Mouse (Mus musculus): ENCODE data around the gene Hapln1. TPM values are rescaled to one million over a fixed set of nuclear protein-coding genes. Genes with fewer than 3 reads are reported as not detected.

Gene Hapln1
- polyA plus RNA-seq, 1 experiment, result 0.33 TPM

DNA sequence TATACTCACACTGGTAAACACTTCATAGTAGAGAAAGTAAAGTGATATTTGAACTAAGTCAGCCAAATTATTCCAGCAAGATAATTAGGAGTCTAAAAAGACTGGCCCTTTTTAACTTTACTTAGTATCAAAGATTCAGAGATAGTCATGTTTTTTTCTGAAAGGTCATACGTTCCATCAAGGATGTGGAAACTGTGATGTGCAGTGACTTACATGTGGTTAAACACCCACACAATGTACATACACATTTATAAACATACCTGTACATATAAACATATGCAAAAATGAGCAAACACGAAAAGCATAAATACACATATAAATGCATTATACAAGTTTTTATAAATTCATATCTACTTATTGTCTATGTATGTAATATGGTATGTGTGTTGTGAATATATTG, 9.2 kb upstream of the Hapln1 start:
- 87% methylated on average over 2 of the region's 2 CpGs for WGBS
- no peak for TF ChIP-seq CTCF (conservative IDR thresholded peaks at IDR 0.05; ENCODE audit: insufficient read depth, insufficient read length, low read depth, low read length)
- TF ChIP-seq POLR2A (IDR thresholded peaks at IDR 0.05; ENCODE audit: low read depth, low read length), result no peak
- DNase-seq, result no peak
- H3K36me3 ChIP-seq (ENCODE audit: control insufficient read depth, insufficient read depth, low read length), result no peaks in the 10 kb centered on the region
- H3K27ac ChIP-seq (ENCODE audit: insufficient read depth, low read depth, low read length), result no peak overlapping the region
- no peaks in the 10 kb centered on the region for H3K27me3 ChIP-seq (replicated peaks; ENCODE audit: control insufficient read depth, insufficient read depth, low read length)
- no peak overlapping the region for H3K4me3 ChIP-seq (ENCODE audit: insufficient read depth, low read depth, low read length)
- no peaks in the 10 kb centered on the region for H3K4me1 ChIP-seq (ENCODE audit: control insufficient read depth, insufficient read depth, low read length)

- Histone ChIP-seq H3K27ac (ENCODE audit: insufficient read depth, low read depth, low read length) (no peak overlapping the region), H3K4me3 (ENCODE audit: insufficient read depth, low read depth, low read length) (no peak overlapping the region), H3K36me3 (ENCODE audit: control insufficient read depth, insufficient read depth, low read length) (no peaks in the 10 kb centered on the region), H3K27me3 (replicated peaks; ENCODE audit: control insufficient read depth, insufficient read depth, low read length) (no peaks in the 10 kb centered on the region; the same call in 1 of the 2 replicates), H3K4me1 (ENCODE audit: control insufficient read depth, insufficient read depth, low read length) (0 out of 2 replicates have a peak, but pooled peaks cover 2% of the 10 kb centered on the region)
- 45% methylated on average over 11 of the region's 11 CpGs for WGBS
- TF ChIP-seq POLR2A (IDR thresholded peaks at IDR 0.05; ENCODE audit: low read depth, low read length) (no peak), CTCF (conservative IDR thresholded peaks at IDR 0.05; ENCODE audit: insufficient read depth, insufficient read length, low read depth, low read length) (no peak)
- DNase-seq, result no peak
Observed at GRCm38 (mm10) chr13:89539887-89540264, 280 bp downstream of the Hapln1 start.

DNA sequence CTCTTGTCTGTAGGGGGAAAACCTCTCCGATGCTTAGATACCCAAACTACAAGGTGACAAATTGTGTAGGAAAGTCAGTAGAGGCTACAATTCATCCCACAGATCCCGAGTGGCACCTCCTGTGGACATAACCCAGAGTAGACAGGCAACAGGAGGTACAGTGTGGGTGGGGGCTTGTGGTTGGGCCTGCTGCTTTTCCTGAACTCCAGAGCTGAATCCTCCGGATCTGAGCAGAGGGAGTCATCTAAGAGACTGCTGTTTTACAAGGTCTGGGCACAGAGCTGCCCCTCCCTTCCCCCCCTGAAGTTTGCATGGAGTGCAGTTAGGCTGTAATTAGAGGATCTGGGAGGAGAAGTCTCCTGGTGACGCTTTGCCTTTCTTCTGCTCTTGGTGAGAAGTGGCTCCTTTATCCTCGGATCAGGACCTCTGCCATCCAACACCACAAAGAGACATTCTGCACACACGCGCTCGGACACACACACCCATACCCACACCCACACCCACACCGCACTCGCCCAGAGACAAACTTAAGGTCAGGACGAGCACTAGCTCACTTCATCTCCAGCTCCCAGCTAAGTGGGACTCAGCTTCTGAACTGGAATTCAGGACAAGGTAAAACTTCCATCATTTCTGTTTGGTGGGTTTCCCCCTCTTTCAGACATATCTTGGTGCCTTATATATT, 846 bp downstream of the Hapln1 start:
- 32% methylated on average over 11 of the region's 11 CpGs for WGBS
- no peak for DNase-seq
- TF ChIP-seq POLR2A (IDR thresholded peaks at IDR 0.05; ENCODE audit: low read depth, low read length) (no peak), CTCF (conservative IDR thresholded peaks at IDR 0.05; ENCODE audit: insufficient read depth, insufficient read length, low read depth, low read length) (no peak)
- Histone ChIP-seq H3K27ac (ENCODE audit: insufficient read depth, low read depth, low read length) (no peak overlapping the region), H3K36me3 (ENCODE audit: control insufficient read depth, insufficient read depth, low read length) (no peaks in the 10 kb centered on the region), H3K4me3 (ENCODE audit: insufficient read depth, low read depth, low read length) (no peak overlapping the region), H3K27me3 (replicated peaks; ENCODE audit: control insufficient read depth, insufficient read depth, low read length) (no peaks in the 10 kb centered on the region; the same call in 1 of the 2 replicates), H3K4me1 (ENCODE audit: control insufficient read depth, insufficient read depth, low read length) (0 out of 2 replicates have a peak, but pooled peaks cover 2% of the 10 kb centered on the region)

DNA sequence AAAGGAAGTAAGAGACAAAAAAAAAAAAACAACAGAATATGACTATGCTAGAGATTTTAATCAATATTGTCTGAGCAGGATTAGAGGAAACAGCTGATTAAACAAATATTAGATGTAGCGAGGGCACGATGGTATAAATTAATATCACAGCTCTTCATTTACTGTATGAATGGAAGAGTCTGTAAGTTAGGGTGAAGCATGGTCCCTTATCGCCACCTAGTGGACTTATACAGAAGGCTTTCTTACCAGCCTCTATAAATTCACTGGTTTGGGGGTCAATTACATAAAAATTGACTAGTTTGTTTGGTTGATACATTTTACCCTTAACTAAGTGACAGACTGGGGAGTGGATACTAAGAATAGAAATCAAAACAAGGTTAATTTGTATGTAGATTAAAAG, 3.4 kb downstream of the Hapln1 start:
- Histone ChIP-seq H3K27me3 (replicated peaks; ENCODE audit: control insufficient read depth, insufficient read depth, low read length) (no peaks in the 10 kb centered on the region; the same call in 1 of the 2 replicates), H3K36me3 (ENCODE audit: control insufficient read depth, insufficient read depth, low read length) (no peaks in the 10 kb centered on the region), H3K4me3 (ENCODE audit: insufficient read depth, low read depth, low read length) (no peak overlapping the region), H3K27ac (ENCODE audit: insufficient read depth, low read depth, low read length) (no peak overlapping the region), H3K4me1 (ENCODE audit: control insufficient read depth, insufficient read depth, low read length) (0 out of 2 replicates have a peak, but pooled peaks cover 2% of the 10 kb centered on the region)
- no peak for TF ChIP-seq POLR2A (IDR thresholded peaks at IDR 0.05; ENCODE audit: low read depth, low read length)
- TF ChIP-seq CTCF (conservative IDR thresholded peaks at IDR 0.05; ENCODE audit: insufficient read depth, insufficient read length, low read depth, low read length), result peak; percentile 29; the same call in 1 of the 2 replicates
- DNase-seq, result peak; percentile 58
- WGBS, result 3% methylated on average over 3 of the region's 3 CpGs

GRCm38 (mm10) chr13:89548203-89548740, 8.7 kb downstream of the Hapln1 start:
- Histone ChIP-seq H3K27me3 (replicated peaks; ENCODE audit: control insufficient read depth, insufficient read depth, low read length) (no peaks in the 10 kb centered on the region), H3K4me1 (ENCODE audit: control insufficient read depth, insufficient read depth, low read length) (no peaks in the 10 kb centered on the region), H3K27ac (ENCODE audit: insufficient read depth, low read depth, low read length) (no peak overlapping the region), H3K4me3 (ENCODE audit: insufficient read depth, low read depth, low read length) (no peak overlapping the region), H3K36me3 (ENCODE audit: control insufficient read depth, insufficient read depth, low read length) (no peaks in the 10 kb centered on the region)
- TF ChIP-seq POLR2A (IDR thresholded peaks at IDR 0.05; ENCODE audit: low read depth, low read length) (no peak), CTCF (conservative IDR thresholded peaks at IDR 0.05; ENCODE audit: insufficient read depth, insufficient read length, low read depth, low read length) (peak; percentile 68)
- peak; percentile 58 for DNase-seq
- 7% methylated on average over 2 of the region's 2 CpGs for WGBS

GRCm38 (mm10) chr13:89549507-89549906, 9.9 kb downstream of the Hapln1 start:
- no peaks in the 10 kb centered on the region for H3K4me1 ChIP-seq (ENCODE audit: control insufficient read depth, insufficient read depth, low read length)
- WGBS, result 60% methylated on average over 4 of the region's 4 CpGs
- no peak for DNase-seq
- H3K36me3 ChIP-seq (ENCODE audit: control insufficient read depth, insufficient read depth, low read length), result no peaks in the 10 kb centered on the region
- H3K4me3 ChIP-seq (ENCODE audit: insufficient read depth, low read depth, low read length), result no peak overlapping the region
- no peak for TF ChIP-seq POLR2A (IDR thresholded peaks at IDR 0.05; ENCODE audit: low read depth, low read length)
- TF ChIP-seq CTCF (conservative IDR thresholded peaks at IDR 0.05; ENCODE audit: insufficient read depth, insufficient read length, low read depth, low read length), result no peak
- H3K27ac ChIP-seq (ENCODE audit: insufficient read depth, low read depth, low read length), result no peak overlapping the region
- H3K27me3 ChIP-seq (replicated peaks; ENCODE audit: control insufficient read depth, insufficient read depth, low read length), result no peaks in the 10 kb centered on the region

DNA sequence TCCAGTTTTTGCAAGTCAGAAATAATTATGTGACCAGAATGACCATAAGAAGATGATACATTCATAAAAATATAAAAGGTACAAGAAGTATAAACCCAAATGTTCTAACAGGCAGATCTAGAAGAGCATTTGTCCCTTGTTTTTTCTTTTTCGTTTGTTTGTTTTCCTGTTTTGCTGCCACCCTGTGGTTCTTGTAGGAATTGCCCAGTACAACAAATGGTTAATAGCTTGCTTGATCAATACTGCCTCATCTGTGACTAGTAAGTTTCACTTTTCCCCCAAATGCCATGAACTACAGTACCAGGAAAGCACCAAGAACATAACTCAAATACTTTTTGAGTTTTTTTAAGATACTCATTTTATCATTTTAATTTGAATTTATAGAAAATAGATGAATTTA, 11.9 kb downstream of the Hapln1 start:
- DNase-seq, result peak; percentile 17

More for the DNA sequence above, 11.9 kb downstream of the Hapln1 start:
- WGBS, result 5% methylated on average over 1 of the region's 1 CpGs
- H3K27ac ChIP-seq (ENCODE audit: insufficient read depth, low read depth, low read length), result no peak overlapping the region
- no peak for TF ChIP-seq POLR2A (IDR thresholded peaks at IDR 0.05; ENCODE audit: low read depth, low read length)
- TF ChIP-seq CTCF (conservative IDR thresholded peaks at IDR 0.05; ENCODE audit: insufficient read depth, insufficient read length, low read depth, low read length), result 0 out of 2 replicates have a peak, but pooled peaks have one; percentile 5
- H3K4me3 ChIP-seq (ENCODE audit: insufficient read depth, low read depth, low read length), result no peak overlapping the region
- H3K27me3 ChIP-seq (replicated peaks; ENCODE audit: control insufficient read depth, insufficient read depth, low read length), result no peaks in the 10 kb centered on the region
- H3K4me1 ChIP-seq (ENCODE audit: control insufficient read depth, insufficient read depth, low read length), result no peaks in the 10 kb centered on the region
- no peaks in the 10 kb centered on the region for H3K36me3 ChIP-seq (ENCODE audit: control insufficient read depth, insufficient read depth, low read length)
